Mouse (Mus musculus): Measurements from ENCODE around the gene Ttc5.
A peak's percentile ranks its signal among the peaks of the same experiment; 100 is the strongest.
"Not testable (repeated sequence)": the region's sequence is repeated elsewhere in the genome, so short reads cannot be mapped to it uniquely, and the experiment has no call there.

DNA sequence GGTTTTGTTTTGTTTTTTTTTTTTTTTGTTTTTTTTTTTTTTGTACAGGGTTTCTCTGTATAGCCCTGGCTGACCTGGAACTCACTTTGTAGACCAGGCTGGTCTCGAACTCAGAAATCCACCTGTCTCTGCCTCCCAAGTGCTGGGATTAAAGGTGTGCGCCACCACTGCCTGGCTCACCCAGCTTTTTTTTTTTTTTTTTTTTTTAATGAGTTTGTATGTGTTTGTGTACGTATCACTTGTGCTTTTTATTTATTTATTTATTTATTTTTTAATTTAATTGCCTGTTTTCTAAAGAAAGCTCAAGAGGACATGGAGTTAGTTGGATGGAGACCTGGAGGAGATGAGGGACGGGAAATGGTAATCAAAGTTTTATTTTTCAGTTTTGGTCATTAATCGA, 21.1 kb upstream of the Ttc5 start:
- not testable (repeated sequence) for TF ChIP-seq NRF1 (IDR thresholded peaks at IDR 0.05; ENCODE audit: low read depth, low read length); POLR2A (IDR thresholded peaks at IDR 0.05; ENCODE audit: low read depth, low read length); IRF4 (IDR thresholded peaks at IDR 0.05; ENCODE audit: low read depth, low read length); EP300 (IDR thresholded peaks at IDR 0.05; ENCODE audit: low read length); CTCF (conservative IDR thresholded peaks at IDR 0.05 in 1 of 2, IDR thresholded peaks at IDR 0.05 in 1 of 2; ENCODE audit: low read depth in 2 of 2, low read length in 2 of 2); MAZ (IDR thresholded peaks at IDR 0.05; ENCODE audit: low read depth, low read length)
- TF ChIP-seq ZNF384 (IDR thresholded peaks at IDR 0.05; ENCODE audit: low read depth, low read length), result peak; percentile 67
